Mouse (Mus musculus) myocyte (in vitro differentiated cells): ENCODE results near the gene Gm28635. TPM values are rescaled to one million over a fixed set of nuclear protein-coding genes. Genes with fewer than 3 reads are reported as not detected.

Experiments
- H3K27me3 ChIP-seq: one replicate; pipeline ENCODE4 v1.6.1; 2011; ENCODE audit not compliant: control insufficient read depth, insufficient read depth, insufficient read length
- H3K36me3 ChIP-seq: one replicate; pipeline ENCODE4 v1.6.1; 2011; ENCODE audit not compliant: control insufficient read depth, insufficient read depth
- H3K4me2 ChIP-seq: one replicate; pipeline ENCODE4 v1.6.1; 2011; ENCODE audit warnings: low read depth, control low read depth
- H3K4me3 ChIP-seq: one replicate; pipeline ENCODE4 v1.5.1; 2011; ENCODE audit warnings: mild to moderate bottlenecking, control low read depth, moderate library complexity
- H3K79me2 ChIP-seq: one replicate; pipeline ENCODE4 v1.6.1; 2011; ENCODE audit not compliant: control insufficient read depth, insufficient read depth
- H3ac ChIP-seq: one replicate; pipeline ENCODE4 v1.6.1; 2011; ENCODE audit not compliant: control insufficient read depth, insufficient read length
- CEBPB ChIP-seq: IDR thresholded peaks from 2 replicates; pipeline ENCODE4 v1.6.1; 2011; ENCODE audit warnings: mild to moderate bottlenecking, moderate library complexity; ENCODE audit not compliant: poor library complexity, insufficient read depth, severe bottlenecking
- E2F4 ChIP-seq: IDR thresholded peaks from one replicate; pipeline ENCODE4 v1.6.1; 2011; ENCODE audit warnings: mild to moderate bottlenecking, control low read depth, moderate library complexity; ENCODE audit not compliant: insufficient read depth
- MAX ChIP-seq: IDR thresholded peaks from one replicate; pipeline ENCODE4 v1.6.1; 2011; ENCODE audit warnings: low read depth, mild to moderate bottlenecking, control low read depth
- MYOD1 ChIP-seq, 3 experiments: IDR thresholded peaks; one replicate each; pipeline ENCODE4 v1.6.1; 2011; ENCODE audit warnings: control low read depth in 2 of 3, low read depth in 2 of 3, mild to moderate bottlenecking in 2 of 3, moderate library complexity in 1 of 3; ENCODE audit not compliant: insufficient read length in 2 of 3, control insufficient read depth in 1 of 3
- MYOG ChIP-seq, 3 experiments: IDR thresholded peaks; one replicate each; pipeline ENCODE4 v1.6.1; 2011; ENCODE audit warnings: control low read depth in 2 of 3, low read depth in 2 of 3, mild to moderate bottlenecking in 2 of 3; ENCODE audit not compliant: insufficient read length in 2 of 3, control insufficient read depth in 1 of 3, insufficient read depth in 1 of 3
- POLR2A ChIP-seq: IDR thresholded peaks from one replicate; pipeline ENCODE4 v1.6.1; 2011; ENCODE audit warnings: low read depth, mild to moderate bottlenecking, control low read depth, moderate library complexity; ENCODE audit not compliant: insufficient read length
- POLR2AphosphoS2 ChIP-seq: IDR thresholded peaks from one replicate; pipeline ENCODE4 v1.6.1; 2011; ENCODE audit warnings: low read depth, control low read depth; ENCODE audit not compliant: insufficient read length
- REST ChIP-seq: IDR thresholded peaks from one replicate; pipeline ENCODE4 v1.6.1; 2011; ENCODE audit warnings: mild to moderate bottlenecking, control low read depth, moderate library complexity; ENCODE audit not compliant: insufficient read depth, insufficient read length
- SRF ChIP-seq: IDR thresholded peaks from one replicate; pipeline ENCODE4 v1.6.1; 2011; ENCODE audit warnings: low read depth; ENCODE audit not compliant: control insufficient read depth, insufficient read length
- TCF12 ChIP-seq: IDR thresholded peaks from one replicate; pipeline ENCODE4 v1.6.1; 2011; ENCODE audit warnings: mild to moderate bottlenecking, control low read depth; ENCODE audit not compliant: poor library complexity, insufficient read depth, severe bottlenecking
- TCF3 ChIP-seq: IDR thresholded peaks from one replicate; pipeline ENCODE4 v1.6.1; 2011; ENCODE audit warnings: low read depth, control low read depth; ENCODE audit not compliant: insufficient read length
- USF1 ChIP-seq: IDR thresholded peaks from one replicate; pipeline ENCODE4 v1.6.1; 2011; ENCODE audit warnings: low read depth, mild to moderate bottlenecking, control low read depth, moderate library complexity
- polyA plus RNA-seq: library from polyadenylated mRNA; unstranded; fragments of >200 nt; fragmentation: generic; extraction: Trizol; gene quantifications from one replicate; pipeline ENCODE4 v1.2.1, GENCODE M21; 2012; ENCODE audit warnings: missing spikeins

Gm28635 gene
- polyA plus RNA-seq, 1 experiment, result not detected

DNA sequence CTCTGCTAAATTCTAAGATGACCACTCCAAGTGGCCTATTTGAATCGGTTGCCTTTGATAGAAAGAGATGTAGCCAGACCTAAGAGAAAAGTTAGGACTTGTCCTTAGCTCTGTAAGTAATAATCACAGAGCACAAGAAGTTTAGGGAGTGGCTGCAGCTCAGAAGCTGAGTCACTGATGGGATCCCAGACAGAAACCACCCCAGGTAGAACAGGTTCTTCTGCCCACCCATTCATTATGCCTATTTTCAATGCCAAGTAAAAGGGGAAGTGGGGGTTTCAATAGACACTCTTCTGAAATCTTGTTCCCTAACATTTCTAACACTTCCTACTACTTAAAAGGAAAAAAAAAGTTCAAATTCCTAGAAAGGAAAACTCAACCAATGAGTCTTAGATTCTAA, 27.5 kb upstream of the Gm28635 start:
- no peak for TF ChIP-seq CEBPB
- no peak for TF ChIP-seq TCF12
- no peak for TF ChIP-seq REST
- TF ChIP-seq MYOD1 (IDR thresholded peaks at IDR 0.05; ENCODE audit: control insufficient read depth in 1 of 3, insufficient read length in 2 of 3, low read depth in 2 of 3), result no peak
- Histone ChIP-seq H3K79me2 (peaks cover 66% of the 10 kb centered on the region), H3K36me3 (peaks cover 40% of the 10 kb centered on the region), H3K27me3 (no peaks in the 10 kb centered on the region), H3ac (no peak overlapping the region), H3K4me2 (no peak overlapping the region), H3K4me3 (no peak overlapping the region)

DNA sequence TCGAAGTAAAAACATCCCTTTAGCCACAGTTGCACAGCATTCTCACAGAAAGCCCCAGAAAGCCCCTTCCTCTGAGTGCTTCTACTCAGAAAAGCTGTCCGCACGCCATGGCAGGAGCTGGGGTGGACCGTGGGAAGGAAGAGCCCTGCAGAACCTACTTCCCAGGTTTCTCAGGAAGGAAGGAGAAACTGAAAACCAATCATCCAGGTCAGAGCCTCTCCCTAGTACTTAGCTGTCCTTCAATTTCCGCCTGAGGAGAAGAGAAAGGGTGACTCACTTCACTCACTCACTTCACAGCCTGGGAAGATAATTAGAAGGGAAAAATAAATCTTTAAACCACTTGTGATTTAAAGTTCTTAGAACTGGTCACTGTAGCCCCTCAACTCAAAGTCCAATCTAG, 26.5 kb upstream of the Gm28635 start:
- Histone ChIP-seq H3K79me2 (peaks cover 56% of the 10 kb centered on the region), H3ac (no peak overlapping the region), H3K27me3 (no peaks in the 10 kb centered on the region), H3K4me2 (no peak overlapping the region), H3K36me3 (peaks cover 36% of the 10 kb centered on the region), H3K4me3 (no peak overlapping the region)
- TF ChIP-seq MYOD1 (IDR thresholded peaks at IDR 0.05; ENCODE audit: control insufficient read depth in 1 of 3, insufficient read length in 2 of 3, low read depth in 2 of 3) (no peak), POLR2A (no peak), POLR2AphosphoS2 (no peak), SRF (no peak), REST (no peak), USF1 (no peak), CEBPB (no peak), MYOG (IDR thresholded peaks at IDR 0.05; ENCODE audit: control insufficient read depth in 1 of 3, insufficient read depth in 1 of 3, insufficient read length in 2 of 3, low read depth in 2 of 3) (no peak), E2F4 (no peak), MAX (no peak), TCF12 (no peak), TCF3 (no peak)

DNA sequence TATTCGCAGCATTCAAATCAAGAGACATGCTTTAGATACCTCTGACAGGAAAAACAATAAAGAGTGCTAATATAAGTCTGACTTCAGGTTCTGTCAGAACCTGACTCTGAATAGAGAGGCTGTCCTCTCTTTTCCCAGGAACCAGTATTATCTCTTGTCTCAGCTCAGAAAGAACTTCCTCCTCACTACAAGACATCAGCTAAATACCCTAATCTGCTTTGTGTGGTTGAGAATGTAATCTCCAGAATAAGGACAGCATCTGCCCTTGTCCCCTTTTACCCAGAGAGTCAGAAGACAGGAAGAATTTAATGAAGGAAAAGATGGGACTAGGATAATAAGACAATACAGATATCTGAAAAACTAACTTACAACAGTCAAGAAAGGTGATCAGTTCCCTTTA, 25.7 kb upstream of the Gm28635 start:
- no peak overlapping the region for H3K4me3 ChIP-seq
- H3K4me2 ChIP-seq, result no peak overlapping the region
- H3ac ChIP-seq, result no peak overlapping the region
- TF ChIP-seq MYOD1 (IDR thresholded peaks at IDR 0.05; ENCODE audit: control insufficient read depth in 1 of 3, insufficient read length in 2 of 3, low read depth in 2 of 3), result no peak
- no peaks in the 10 kb centered on the region for H3K27me3 ChIP-seq
- H3K79me2 ChIP-seq, result peaks cover 48% of the 10 kb centered on the region
- H3K36me3 ChIP-seq, result peaks cover 33% of the 10 kb centered on the region

DNA sequence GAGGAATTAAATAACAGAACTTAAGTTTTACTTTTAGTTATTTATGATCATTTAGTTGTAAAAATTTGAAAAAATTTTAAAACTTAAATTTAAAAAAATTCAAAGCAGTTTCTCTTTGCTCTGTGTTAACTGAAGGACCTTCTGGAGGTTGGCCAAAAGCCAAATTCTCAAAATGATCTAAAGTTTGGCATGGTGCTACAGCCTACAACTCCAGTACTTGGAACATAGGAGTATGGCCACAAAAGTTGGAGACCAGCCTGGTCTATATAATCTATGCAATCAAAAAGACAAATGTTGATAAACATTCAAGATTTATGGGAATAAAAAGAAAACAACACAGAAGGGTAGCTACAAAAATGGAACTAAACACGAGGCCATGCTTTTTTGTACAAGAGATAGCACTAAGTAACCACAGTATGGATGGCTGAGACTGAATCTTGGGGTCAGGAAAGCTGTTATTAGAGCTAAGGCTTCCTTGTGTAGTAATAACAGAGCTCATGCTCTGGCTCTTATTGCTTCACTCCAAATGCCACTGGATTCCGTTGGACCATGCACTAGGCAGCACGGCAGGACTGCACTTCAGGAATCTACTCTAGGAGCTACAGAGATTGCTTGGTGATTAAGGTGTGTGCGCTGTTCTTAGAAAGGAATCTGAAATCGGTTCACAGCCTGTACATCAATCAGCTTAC, 17.3 kb upstream of the Gm28635 start:
- Histone ChIP-seq H3K27me3 (no peaks in the 10 kb centered on the region), H3K36me3 (peaks cover 69% of the 10 kb centered on the region)

DNA sequence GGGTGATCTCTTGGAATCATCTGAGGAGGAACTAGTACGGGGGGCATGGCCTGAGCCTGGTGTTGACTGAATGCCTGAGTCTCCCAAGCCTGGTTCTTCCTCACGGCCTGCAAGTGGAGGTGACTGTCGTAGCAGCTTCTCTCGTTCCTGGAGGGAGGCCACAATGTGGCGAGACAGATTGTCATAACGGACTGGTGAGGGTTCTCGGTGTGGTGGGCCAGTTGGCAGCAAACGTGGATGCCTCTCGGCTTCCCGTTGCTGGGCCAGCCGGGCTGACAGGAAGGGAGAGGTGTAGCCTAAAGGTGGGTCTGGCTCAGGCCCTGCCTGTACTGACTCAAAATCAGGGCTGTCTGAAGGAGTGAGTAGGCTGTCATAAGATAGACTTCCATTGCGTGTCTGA, 12.2 kb upstream of the Gm28635 start:
- no peaks in the 10 kb centered on the region for H3K79me2 ChIP-seq
- no peak overlapping the region for H3K4me3 ChIP-seq
- H3K4me2 ChIP-seq, result no peak overlapping the region
- no peaks in the 10 kb centered on the region for H3K27me3 ChIP-seq
- TF ChIP-seq POLR2AphosphoS2 (peak; percentile 54), TCF12 (no peak)
- peaks cover 85% of the 10 kb centered on the region for H3K36me3 ChIP-seq
- H3ac ChIP-seq, result no peak overlapping the region

More for the DNA sequence above, 17.3 kb upstream of the Gm28635 start:
- TF ChIP-seq E2F4 (no peak), REST (no peak), MYOG (IDR thresholded peaks at IDR 0.05; ENCODE audit: control insufficient read depth in 1 of 3, insufficient read depth in 1 of 3, insufficient read length in 2 of 3, low read depth in 2 of 3) (no peak), MAX (no peak), CEBPB (no peak), TCF12 (no peak), USF1 (no peak), MYOD1 (IDR thresholded peaks at IDR 0.05; ENCODE audit: control insufficient read depth in 1 of 3, insufficient read length in 2 of 3, low read depth in 2 of 3) (no peak), TCF3 (no peak), SRF (no peak), POLR2A (no peak), POLR2AphosphoS2 (no peak)
- H3K79me2 ChIP-seq, result no peaks in the 10 kb centered on the region
- H3K4me3 ChIP-seq, result no peak overlapping the region
- no peak overlapping the region for H3K4me2 ChIP-seq
- H3ac ChIP-seq, result no peak overlapping the region
